Mouse (Mus musculus) heart, embryonic 11.5 days (tissue): ENCODE data around the gene Frmpd1. TPM values are rescaled to one million over a fixed set of nuclear protein-coding genes. Genes with fewer than 3 reads are reported as not detected.

Experiments used
- ATAC-seq: fragments of 200-750 bp; cut with Nextera tagmentation; replicated peaks from 2 replicates; pipeline ENCODE4 v1.8.0; 2017; ENCODE audit warnings: moderate library complexity; ENCODE audit not compliant: insufficient number of reproducible peaks, low FRiP score, low TSS enrichment
- H3K27ac ChIP-seq: fragments of 300-500 bp; sonication (generic); 2 replicates; pipeline ENCODE4 v1.5.1; 2014; ENCODE audit warnings: mild to moderate bottlenecking, low read depth, low read length
- H3K27me3 ChIP-seq: fragments of 300-500 bp; sonication (generic); 2 replicates; pipeline ENCODE4 v1.6.1; 2014; ENCODE audit warnings: mild to moderate bottlenecking, low read length, mixed read lengths; ENCODE audit not compliant: control insufficient read depth, insufficient read depth
- H3K36me3 ChIP-seq: fragments of 300-500 bp; sonication (generic); 2 replicates; pipeline ENCODE4 v1.6.1; 2014; ENCODE audit warnings: mild to moderate bottlenecking, low read length, moderate library complexity, mixed read lengths; ENCODE audit not compliant: control insufficient read depth, insufficient read depth
- H3K4me1 ChIP-seq: fragments of 300-500 bp; sonication (generic); 2 replicates; pipeline ENCODE4 v1.6.1; 2014; ENCODE audit warnings: low read length; ENCODE audit not compliant: control insufficient read depth, insufficient read depth
- H3K4me2 ChIP-seq: fragments of 300-500 bp; sonication (generic); 2 replicates; pipeline ENCODE4 v1.6.1; 2014; ENCODE audit warnings: mild to moderate bottlenecking, moderate library complexity
- H3K4me3 ChIP-seq: fragments of 300-500 bp; sonication (generic); 2 replicates; pipeline ENCODE4 v1.5.1; 2014; ENCODE audit warnings: low read depth, low read length
- H3K9ac ChIP-seq: fragments of 300-500 bp; sonication (generic); 2 replicates; pipeline ENCODE4 v1.6.1; 2014; ENCODE audit warnings: mild to moderate bottlenecking, low read depth, low read length, moderate library complexity
- H3K9me3 ChIP-seq: fragments of 300-500 bp; sonication (generic); replicated peaks from 2 replicates; pipeline ENCODE4 v1.6.1; 2016; ENCODE audit warnings: low read length; ENCODE audit not compliant: control insufficient read depth
- WGBS: fragments of 180-500 bp; shearing (Covaris S2); extraction: QIAGEN DNeasy Blood & Tissue Kit; methylation state at CpG from one replicate; pipeline ENCODE4 v1.1.7; 2014; ENCODE audit not compliant: insufficient replicate concordance; 5-methylcytosine and 5-hydroxymethylcytosine counted together
- polyA plus RNA-seq: library from polyadenylated mRNA; unstranded; fragments of >200 nt; fragmentation: Nextera tagmentation; extraction: Ambion mirVana; gene quantifications from 2 replicates; pipeline ENCODE4 v1.2.1, GENCODE M21; 2014

Frmpd1 gene
- polyA plus RNA-seq, 1 experiment from 2014 or later: 3.6 TPM

GRCm38 (mm10) chr4:45275770-45276169 is 91.1 kb downstream of the Frmpd1 start:
- Histone ChIP-seq H3K9me3 (no peaks in the 10 kb centered on the region), H3K4me2 (no peak overlapping the region), H3K4me1 (0 out of 2 replicates have a peak, but pooled peaks cover 5% of the 10 kb centered on the region), H3K4me3 (no peak overlapping the region), H3K27me3 (no peaks in the 10 kb centered on the region; the same call in 1 of the 2 replicates), H3K36me3 (no peaks in the 10 kb centered on the region; the same call in 1 of the 2 replicates), H3K27ac (no peak overlapping the region), H3K9ac (no peak overlapping the region)
- WGBS: 81% methylated on average over 8 of the region's 8 CpGs
- no peak for ATAC-seq

GRCm38 (mm10) chr4:45279292-45279691 is 94.6 kb downstream of the Frmpd1 start:
- peak; percentile 39; the same call in 1 of the 2 replicates for ATAC-seq
- WGBS: 57% methylated on average over 8 of the region's 8 CpGs
- Histone ChIP-seq H3K4me3 (no peak overlapping the region), H3K9ac (no peak overlapping the region), H3K4me2 (no peak overlapping the region), H3K9me3 (no peaks in the 10 kb centered on the region), H3K36me3 (no peaks in the 10 kb centered on the region; the same call in 1 of the 2 replicates), H3K27me3 (no peaks in the 10 kb centered on the region; the same call in 1 of the 2 replicates), H3K27ac (no peak overlapping the region), H3K4me1 (no peaks in the 10 kb centered on the region)

- 0 out of 2 replicates have a peak, but pooled peaks cover 1% of the 10 kb centered on the region for H3K4me1 ChIP-seq
- no peaks in the 10 kb centered on the region; the same call in 1 of the 2 replicates for H3K27me3 ChIP-seq
- no peak overlapping the region for H3K9ac ChIP-seq
- no peak overlapping the region for H3K4me3 ChIP-seq
- ATAC-seq: no peak
- H3K4me2 ChIP-seq: no peak overlapping the region
- no peak overlapping the region for H3K27ac ChIP-seq
- 25% methylated on average over 4 of the region's 4 CpGs for WGBS
- no peaks in the 10 kb centered on the region; the same call in 1 of the 2 replicates for H3K36me3 ChIP-seq
- no peaks in the 10 kb centered on the region for H3K9me3 ChIP-seq
These were observed 95.4 kb downstream of the Frmpd1 start for GRCm38 (mm10) chr4:45279981-45280548.

- WGBS: 46% methylated on average over 3 of the region's 3 CpGs
- Histone ChIP-seq H3K9ac (no peak overlapping the region), H3K9me3 (no peaks in the 10 kb centered on the region), H3K36me3 (no peaks in the 10 kb centered on the region), H3K4me3 (no peak overlapping the region), H3K4me1 (0 out of 2 replicates have a peak, but pooled peaks cover 3% of the 10 kb centered on the region), H3K27ac (no peak overlapping the region), H3K4me2 (no peak overlapping the region), H3K27me3 (no peaks in the 10 kb centered on the region; the same call in 1 of the 2 replicates)
- ATAC-seq: no peak
These were observed 101.6 kb downstream of the Frmpd1 start for GRCm38 (mm10) chr4:45286318-45286717.

GRCm38 (mm10) chr4:45287906-45288305 is 103.2 kb downstream of the Frmpd1 start:
- Histone ChIP-seq H3K4me3 (no peak overlapping the region), H3K9ac (no peak overlapping the region), H3K27me3 (no peaks in the 10 kb centered on the region; the same call in 1 of the 2 replicates), H3K27ac (no peak overlapping the region), H3K4me1 (0 out of 2 replicates have a peak, but pooled peaks cover 3% of the 10 kb centered on the region), H3K9me3 (no peaks in the 10 kb centered on the region), H3K36me3 (no peaks in the 10 kb centered on the region), H3K4me2 (no peak overlapping the region)
- ATAC-seq: no peak
- WGBS: 74% methylated on average over 5 of the region's 5 CpGs

- H3K9ac ChIP-seq: peak within 1 kb of the TSS; percentile 80
- WGBS: 21% methylated on average over 27 of the region's 27 CpGs
- ATAC-seq: 0 out of 2 replicates have a peak, but pooled peaks have one; percentile 67
- no peaks in the 10 kb centered on the region for H3K9me3 ChIP-seq
- no peak within 1 kb of the TSS for H3K27ac ChIP-seq
- no peaks in the 10 kb centered on the region for H3K27me3 ChIP-seq
- H3K4me2 ChIP-seq: peak within 1 kb of the TSS; percentile 77
- no peaks in the 10 kb centered on the region; the same call in none of the 2 replicates for H3K4me1 ChIP-seq
- H3K4me3 ChIP-seq: peak within 1 kb of the TSS; percentile 89
- H3K36me3 ChIP-seq: no peaks in the 10 kb centered on the region
These were observed 112.2 kb downstream of the Frmpd1 start, which contains the start of gene Trmt10b for GRCm38 (mm10) chr4:45296662-45297564. TSS of gene Trmt10b (plus strand) at chr4:45297127.

- Histone ChIP-seq H3K36me3 (peaks cover 20% of the 10 kb centered on the region), H3K4me3 (no peak overlapping the region), H3K9ac (no peak overlapping the region), H3K4me2 (no peak overlapping the region), H3K27ac (no peak overlapping the region), H3K4me1 (no peaks in the 10 kb centered on the region), H3K9me3 (no peaks in the 10 kb centered on the region), H3K27me3 (no peaks in the 10 kb centered on the region)
- no peak for ATAC-seq
- WGBS: 88% methylated on average over 14 of the region's 14 CpGs
These were observed 120.9 kb downstream of the Frmpd1 start for GRCm38 (mm10) chr4:45305536-45305935.

- WGBS: 40% methylated on average over 11 of the region's 11 CpGs
- no peak overlapping the region for H3K4me3 ChIP-seq
These were observed 123.4 kb downstream of the Frmpd1 start for GRCm38 (mm10) chr4:45308046-45308445.

More at GRCm38 (mm10) chr4:45308046-45308445, 123.4 kb downstream of the Frmpd1 start:
- ATAC-seq: no peak
- Histone ChIP-seq H3K9ac (no peak overlapping the region), H3K4me2 (no peak overlapping the region), H3K36me3 (peaks cover 15% of the 10 kb centered on the region), H3K9me3 (no peaks in the 10 kb centered on the region), H3K27me3 (no peaks in the 10 kb centered on the region), H3K4me1 (no peaks in the 10 kb centered on the region), H3K27ac (no peak overlapping the region)
